Mouse (Mus musculus) bone marrow macrophage, adult 2 months (primary cell): ENCODE data around the gene Ncl.

Source experiments
- CTCF ChIP-seq: IDR thresholded peaks from 2 replicates; pipeline ENCODE4 v1.5.1; 2012; ENCODE audit warnings: low read depth, mild to moderate bottlenecking, low read length, moderate library complexity
- POLR2A ChIP-seq: IDR thresholded peaks from 2 replicates; pipeline ENCODE4 v1.6.1; 2012; ENCODE audit warnings: mild to moderate bottlenecking, low read depth, low read length, borderline replicate concordance

GRCm38 (mm10) chr1:86339156-86339812, 19.9 kb downstream of the Ncl start:
- TF ChIP-seq CTCF (no peak), POLR2A (no peak)
